Mouse (Mus musculus) G1E (cell line): ENCODE measurements around the gene Gm42906.

Source experiments
- CTCF ChIP-seq: IDR thresholded peaks from 2 replicates; pipeline ENCODE4 v1.5.1; 2012; ENCODE audit warnings: low read depth, low read length, inconsistent platforms, mixed read lengths
- POLR2AphosphoS5 ChIP-seq: IDR thresholded peaks from 2 replicates; pipeline ENCODE4 v1.6.1; 2012; ENCODE audit warnings: low read depth, low read length, inconsistent platforms; ENCODE audit not compliant: insufficient replicate concordance

- TF ChIP-seq CTCF (no peak), POLR2AphosphoS5 (no peak)
Observed at GRCm38 (mm10) chr5:151112743-151113142, 315.2 kb downstream of the Gm42906 start.
